Mouse (Mus musculus) neural tube, embryonic 13.5 days (tissue): Measurements from ENCODE around the gene Ruvbl2. TPM values are rescaled to one million over a fixed set of nuclear protein-coding genes. Genes with fewer than 3 reads are reported as not detected.
"Not testable (repeated sequence)": the region's sequence is repeated elsewhere in the genome, so short reads cannot be mapped to it uniquely, and the experiment has no call there.

Source experiments
- ATAC-seq: fragments of 200-750 bp; cut with Nextera tagmentation; 2 replicates; pipeline ENCODE4 v1.8.0; 2017; ENCODE audit warnings: low read depth, mild to moderate bottlenecking, moderate TSS enrichment, moderate library complexity
- H3K27ac ChIP-seq: fragments of 300-500 bp; sonication (generic); replicated peaks from 2 replicates; pipeline ENCODE4 v1.5.1; 2015; ENCODE audit warnings: moderate library complexity, mild to moderate bottlenecking, inconsistent platforms
- H3K27me3 ChIP-seq: fragments of 300-500 bp; sonication (generic); 2 replicates; pipeline ENCODE4 v1.6.1; 2015; ENCODE audit warnings: mild to moderate bottlenecking, inconsistent platforms
- H3K36me3 ChIP-seq: fragments of 300-500 bp; sonication (generic); 2 replicates; pipeline ENCODE4 v1.6.1; 2015; ENCODE audit warnings: mild to moderate bottlenecking, inconsistent platforms
- H3K4me1 ChIP-seq: fragments of 300-500 bp; sonication (generic); replicated peaks from 2 replicates; pipeline ENCODE4 v1.6.1; 2015; ENCODE audit warnings: inconsistent platforms
- H3K4me2 ChIP-seq: fragments of 300-500 bp; sonication (generic); 2 replicates; pipeline ENCODE4 v1.6.1; 2015; ENCODE audit warnings: inconsistent platforms, mild to moderate bottlenecking, moderate library complexity
- H3K4me3 ChIP-seq: fragments of 300-500 bp; sonication (generic); 2 replicates; pipeline ENCODE4 v1.5.1; 2015; ENCODE audit warnings: mild to moderate bottlenecking, inconsistent platforms
- H3K9ac ChIP-seq: fragments of 300-500 bp; sonication (generic); 2 replicates; pipeline ENCODE4 v1.6.1; 2015; ENCODE audit warnings: moderate library complexity, mild to moderate bottlenecking, inconsistent platforms
- H3K9me3 ChIP-seq: fragments of 300-500 bp; sonication (generic); 2 replicates; pipeline ENCODE4 v1.6.1; 2016; ENCODE audit warnings: inconsistent platforms
- WGBS: fragments of 180-500 bp; shearing (Covaris S2); methylation state at CpG from one replicate; pipeline ENCODE4 v1.1.7; 2015; 5-methylcytosine and 5-hydroxymethylcytosine counted together
- polyA plus RNA-seq: library from polyadenylated mRNA; unstranded; fragments of >200 nt; fragmentation: Nextera tagmentation; extraction: Ambion mirVana; gene quantifications from 2 replicates; pipeline ENCODE4 v1.2.1, GENCODE M21; 2015

Gene Ruvbl2
- polyA plus RNA-seq, 1 experiment from 2014 or later = 89.7 TPM

DNA sequence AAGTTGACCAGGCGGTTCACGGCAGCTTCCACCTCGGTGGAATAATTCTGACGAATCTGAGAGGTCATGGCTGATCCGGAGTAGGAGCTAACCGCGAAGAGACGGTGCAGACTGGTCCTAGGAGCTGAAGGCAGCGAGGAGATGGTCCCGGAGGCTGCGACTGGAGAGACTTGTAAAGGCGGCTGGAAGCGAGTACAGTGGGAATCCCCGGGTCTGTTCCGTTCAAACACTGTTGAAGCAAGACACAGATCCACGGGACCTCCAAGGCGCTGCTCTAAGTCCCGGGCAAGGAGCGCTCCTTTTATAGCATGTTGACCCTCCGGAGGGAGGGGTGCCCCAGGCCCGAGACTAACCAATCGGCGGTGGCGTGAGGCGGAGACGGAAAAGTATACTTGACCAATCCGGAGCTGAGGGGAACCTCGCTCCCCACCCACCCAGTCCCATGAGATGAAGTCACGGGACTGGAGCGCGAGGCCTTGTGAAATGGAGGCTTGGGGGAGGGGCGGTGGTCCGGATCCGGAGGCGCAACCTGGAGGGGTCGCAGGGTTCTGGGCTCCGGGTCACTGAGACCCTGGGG is 21.8 kb upstream of the Ruvbl2 start, which contains the start of gene Ftl1:
Ftl1 (minus strand) TSS at position 321 of the 577 bp plus-strand sequence.
- Histone ChIP-seq H3K4me3 (peak within 1 kb of the TSS; percentile 69), H3K4me1 (peaks cover 49% of the 10 kb centered on the region), H3K36me3 (peaks cover 67% of the 10 kb centered on the region), H3K27ac (peak within 1 kb of the TSS; percentile 97), H3K9ac (peak within 1 kb of the TSS; percentile 90), H3K4me2 (peak within 1 kb of the TSS; percentile 96)
- peak; percentile 97 for ATAC-seq
- not testable (repeated sequence) for H3K27me3 ChIP-seq, H3K9me3 ChIP-seq
- WGBS = under 1% methylated on average over 35 of the region's 37 CpGs

GRCm38 (mm10) chr7:45458748-45459563 is 21.1 kb upstream of the Ruvbl2 start:
- Histone ChIP-seq H3K9ac (peak overlapping the region; percentile 90), H3K4me3 (peak overlapping the region; percentile 69), H3K4me1 (peaks cover 46% of the 10 kb centered on the region), H3K36me3 (peaks cover 67% of the 10 kb centered on the region), H3K27me3 (no peaks in the 10 kb centered on the region), H3K27ac (peak overlapping the region; percentile 97), H3K9me3 (no peaks in the 10 kb centered on the region), H3K4me2 (peak overlapping the region; percentile 96)
- under 1% methylated on average over 43 of the region's 43 CpGs for WGBS
- peak; percentile 84 for ATAC-seq

GRCm38 (mm10) chr7:45457204-45458060 is 19.5 kb upstream of the Ruvbl2 start:
- peak overlapping the region; percentile 96 for H3K4me2 ChIP-seq
- no peaks in the 10 kb centered on the region for H3K27me3 ChIP-seq
- H3K27ac ChIP-seq = peak overlapping the region; percentile 97
- peak overlapping the region; percentile 90 for H3K9ac ChIP-seq
- peaks cover 63% of the 10 kb centered on the region for H3K36me3 ChIP-seq
- peak overlapping the region; percentile 69 for H3K4me3 ChIP-seq
- no peak for ATAC-seq
- WGBS = 74% methylated on average over 10 of the region's 10 CpGs
- H3K4me1 ChIP-seq = peaks cover 44% of the 10 kb centered on the region
- H3K9me3 ChIP-seq = no peaks in the 10 kb centered on the region

DNA sequence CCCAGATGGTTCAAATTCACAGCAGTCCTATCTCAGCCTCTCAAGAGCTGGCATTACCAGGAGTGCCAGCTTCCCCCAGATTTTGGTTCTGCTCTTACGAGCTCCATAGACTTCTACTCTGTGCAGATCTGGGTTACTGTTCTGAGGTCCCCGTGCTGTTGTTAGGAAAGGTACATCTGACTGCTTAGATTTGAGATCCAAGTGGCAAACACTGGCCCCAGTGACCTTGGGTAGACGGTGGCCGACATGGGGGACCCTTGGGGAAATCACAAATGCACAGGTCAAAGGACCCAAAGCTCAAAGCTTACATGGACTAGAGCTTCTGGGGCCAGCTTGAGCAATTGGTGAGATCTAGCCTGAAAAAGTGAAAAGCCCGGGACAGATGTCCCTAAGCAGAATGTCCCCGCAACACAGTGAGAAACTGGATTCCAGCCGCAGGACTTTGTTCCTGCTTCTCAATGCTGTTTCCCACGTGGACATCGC is 18.9 kb upstream of the Ruvbl2 start:
- Histone ChIP-seq H3K36me3 (peaks cover 65% of the 10 kb centered on the region), H3K9me3 (no peaks in the 10 kb centered on the region), H3K4me1 (peaks cover 37% of the 10 kb centered on the region), H3K9ac (peak overlapping the region; percentile 90), H3K27ac (peak overlapping the region; percentile 97), H3K27me3 (no peaks in the 10 kb centered on the region), H3K4me3 (peak overlapping the region; percentile 69), H3K4me2 (peak overlapping the region; percentile 96)
- ATAC-seq = no peak
- WGBS = 49% methylated on average over 9 of the region's 9 CpGs

DNA sequence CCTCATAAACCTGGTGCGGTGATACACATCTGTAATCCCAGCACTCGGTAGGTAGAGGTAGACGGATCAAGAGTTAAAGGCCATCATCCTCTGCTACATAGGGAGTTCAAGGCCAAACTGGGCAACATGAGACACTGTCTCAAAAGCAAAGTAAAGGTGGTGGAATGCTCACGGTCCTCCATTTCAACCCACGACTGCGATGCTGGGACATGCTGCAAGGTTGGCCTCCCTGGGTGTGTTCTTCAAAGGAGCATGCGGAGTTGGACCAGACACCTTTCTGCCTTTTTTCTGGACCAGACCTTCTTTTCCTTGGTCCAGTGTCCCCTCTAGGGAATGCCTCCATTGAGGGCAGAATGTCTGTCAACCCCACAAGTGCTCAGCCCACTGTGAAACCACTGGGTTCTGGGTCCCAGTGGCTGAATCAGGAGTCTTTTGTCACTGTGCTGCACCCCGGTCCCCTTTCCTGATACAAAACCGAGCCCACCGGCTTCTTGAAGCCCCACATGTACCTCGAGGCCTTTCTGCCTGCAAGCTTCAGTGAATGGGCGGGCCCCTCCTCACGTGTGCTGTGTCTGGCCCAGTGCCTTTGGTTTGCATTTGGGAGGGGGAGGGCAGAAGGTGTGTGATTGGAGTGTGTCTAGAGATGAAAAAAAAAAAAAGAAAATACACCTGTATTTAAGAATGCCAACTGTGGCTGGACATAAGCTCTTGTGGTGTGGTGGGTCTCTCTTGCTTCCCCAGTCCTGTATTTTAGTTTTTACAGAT is 18.2 kb upstream of the Ruvbl2 start:
- H3K36me3 ChIP-seq = peaks cover 62% of the 10 kb centered on the region

GRCm38 (mm10) chr7:45454971-45455370 is 17.1 kb upstream of the Ruvbl2 start:
- peak overlapping the region; percentile 22; the same call in 1 of the 2 replicates for H3K9ac ChIP-seq
- no peaks in the 10 kb centered on the region for H3K27me3 ChIP-seq
- no peak for ATAC-seq
- H3K27ac ChIP-seq = no peak overlapping the region
- H3K4me2 ChIP-seq = no peak overlapping the region
- WGBS = 89% methylated on average over 15 of the region's 15 CpGs
- H3K36me3 ChIP-seq = peaks cover 64% of the 10 kb centered on the region
- peaks cover 20% of the 10 kb centered on the region for H3K4me1 ChIP-seq
- no peaks in the 10 kb centered on the region for H3K9me3 ChIP-seq
- no peak overlapping the region for H3K4me3 ChIP-seq

More for the DNA sequence above, 18.2 kb upstream of the Ruvbl2 start:
- H3K9ac ChIP-seq = peak overlapping the region; percentile 90; the same call in 1 of the 2 replicates
- H3K4me2 ChIP-seq = 0 out of 2 replicates have a peak overlapping the region, but pooled peaks have one; percentile 96
- H3K27ac ChIP-seq = no peak overlapping the region; the same call in 1 of the 2 replicates
- ATAC-seq = no peak
- no peak overlapping the region for H3K4me3 ChIP-seq
- 81% methylated on average over 13 of the region's 13 CpGs for WGBS
- no peaks in the 10 kb centered on the region for H3K27me3 ChIP-seq
- H3K9me3 ChIP-seq = no peaks in the 10 kb centered on the region
- H3K4me1 ChIP-seq = peaks cover 32% of the 10 kb centered on the region

- no peaks in the 10 kb centered on the region for H3K4me1 ChIP-seq
- no peaks in the 10 kb centered on the region for H3K9me3 ChIP-seq
- ATAC-seq = peak; percentile 49; the same call in 1 of the 2 replicates
- H3K9ac ChIP-seq = peak overlapping the region; percentile 0; the same call in 1 of the 2 replicates
- H3K27ac ChIP-seq = no peak overlapping the region
- H3K4me3 ChIP-seq = no peak overlapping the region
- 52% methylated on average over 23 of the region's 23 CpGs for WGBS
- H3K36me3 ChIP-seq = peaks cover 59% of the 10 kb centered on the region
- no peak overlapping the region for H3K4me2 ChIP-seq
- no peaks in the 10 kb centered on the region for H3K27me3 ChIP-seq
Measured at GRCm38 (mm10) chr7:45451344-45451982, 13.6 kb upstream of the Ruvbl2 start.

- no peak overlapping the region for H3K9ac ChIP-seq
- no peaks in the 10 kb centered on the region for H3K4me1 ChIP-seq
- WGBS = 96% methylated on average over 1 of the region's 1 CpGs
- peaks cover 50% of the 10 kb centered on the region for H3K36me3 ChIP-seq
- H3K27me3 ChIP-seq = no peaks in the 10 kb centered on the region
- no peak overlapping the region for H3K4me2 ChIP-seq
- no peak overlapping the region for H3K27ac ChIP-seq
- ATAC-seq = no peak
- H3K4me3 ChIP-seq = no peak overlapping the region
- no peaks in the 10 kb centered on the region for H3K9me3 ChIP-seq
Measured at GRCm38 (mm10) chr7:45449974-45450373, 12.1 kb upstream of the Ruvbl2 start.

DNA sequence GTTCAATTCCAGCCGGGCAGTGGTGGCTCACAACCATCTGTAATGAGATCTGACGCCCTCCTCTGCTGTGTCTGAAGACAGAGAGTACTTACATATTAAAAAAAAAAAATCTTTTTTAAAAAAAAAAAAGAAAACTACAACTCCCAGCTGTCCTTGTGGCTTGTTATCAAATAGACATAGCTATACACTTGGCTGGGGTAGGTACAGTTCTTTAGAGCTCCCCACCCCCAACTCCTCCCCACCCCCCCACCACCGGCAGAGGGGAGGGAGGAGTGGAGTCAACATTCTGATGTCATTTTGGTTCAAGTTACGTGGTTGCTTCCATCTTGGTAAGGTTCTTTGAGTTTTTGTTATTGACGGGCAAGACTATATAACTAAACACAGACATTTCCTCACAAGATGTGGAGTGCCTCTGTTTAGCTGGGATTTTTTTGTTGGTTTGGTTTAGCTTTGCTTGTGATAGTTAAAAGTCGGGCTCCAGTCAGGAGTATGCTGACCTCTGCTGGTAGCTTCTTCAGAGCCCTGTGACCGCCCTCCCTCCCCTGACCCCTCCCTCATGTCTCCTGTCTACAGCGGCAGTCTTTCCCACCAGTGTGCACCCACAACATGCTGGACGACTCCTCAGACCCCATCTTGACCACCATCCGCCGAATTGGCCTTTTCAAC is 9.6 kb upstream of the Ruvbl2 start:
- no peak overlapping the region for H3K9ac ChIP-seq
- no peak overlapping the region for H3K27ac ChIP-seq
- no peaks in the 10 kb centered on the region for H3K4me1 ChIP-seq
- H3K4me3 ChIP-seq = no peak overlapping the region
- WGBS = 39% methylated on average over 11 of the region's 11 CpGs
- ATAC-seq = no peak
- peaks cover 55% of the 10 kb centered on the region for H3K36me3 ChIP-seq
- no peaks in the 10 kb centered on the region for H3K27me3 ChIP-seq
- no peak overlapping the region for H3K4me2 ChIP-seq
- H3K9me3 ChIP-seq = no peaks in the 10 kb centered on the region

- Histone ChIP-seq H3K27me3 (no peaks in the 10 kb centered on the region), H3K4me2 (no peak overlapping the region), H3K36me3 (peaks cover 53% of the 10 kb centered on the region), H3K4me1 (no peaks in the 10 kb centered on the region), H3K9me3 (no peaks in the 10 kb centered on the region), H3K27ac (no peak overlapping the region), H3K4me3 (no peak overlapping the region), H3K9ac (no peak overlapping the region)
- ATAC-seq = no peak
Measured at GRCm38 (mm10) chr7:45446589-45446988, 8.7 kb upstream of the Ruvbl2 start.
